Mouse (Mus musculus) cerebellum, adult 2 months (tissue): ENCODE results near the gene Wdr5. TPM values are rescaled to one million over a fixed set of nuclear protein-coding genes. Genes with fewer than 3 reads are reported as not detected.
A peak's percentile ranks its signal among the peaks of the same experiment; 100 is the strongest.

Experiments
- DNase-seq, 2 experiments: peaks; one replicate each; pipeline ENCODE4 v3.0.0; 2021
- H3K27ac ChIP-seq: fragments of 200-500 bp; 2 replicates; pipeline ENCODE4 v1.5.1; 2012; ENCODE audit warnings: low read length, control low read depth, inconsistent platforms; ENCODE audit not compliant: insufficient read depth
- H3K27me3 ChIP-seq: fragments of 200-500 bp; 2 replicates; pipeline ENCODE4 v1.6.1; 2012; ENCODE audit warnings: inconsistent platforms, mild to moderate bottlenecking, low read length, moderate library complexity; ENCODE audit not compliant: control insufficient read depth, insufficient read depth
- H3K4me1 ChIP-seq: fragments of 200-500 bp; 2 replicates; pipeline ENCODE4 v1.6.1; 2011; ENCODE audit warnings: low read length; ENCODE audit not compliant: control insufficient read depth, insufficient read depth
- H3K4me3 ChIP-seq: fragments of 200-500 bp; replicated peaks from 2 replicates; pipeline ENCODE3; 2011; ENCODE audit warnings: mild to moderate bottlenecking, low read depth, low read length, control low read depth; ENCODE audit not compliant: insufficient read depth
- CTCF ChIP-seq: fragments of 200-500 bp; IDR thresholded peaks from 2 replicates; pipeline ENCODE4 v1.5.1; 2011; ENCODE audit warnings: low read depth, mild to moderate bottlenecking, control low read depth, low read length, moderate library complexity, borderline replicate concordance; ENCODE audit not compliant: insufficient read depth
- POLR2A ChIP-seq: fragments of 200-500 bp; IDR thresholded peaks from 2 replicates; pipeline ENCODE4 v1.6.1; 2011; ENCODE audit warnings: low read length, control low read depth, borderline replicate concordance; ENCODE audit not compliant: insufficient read depth
- WGBS: fragments of 180-500 bp; shearing (Covaris S2); methylation state at CpG from one replicate; pipeline ENCODE4 v1.1.7; 2018; 5-methylcytosine and 5-hydroxymethylcytosine counted together
- polyA plus RNA-seq: library from polyadenylated mRNA; depleted of rRNA; stranded (reverse); fragments of >200 nt; gene quantifications from 2 replicates; pipeline ENCODE4 v1.2.3, GENCODE M21; 2012; rRNA removed

Wdr5 gene
- polyA plus RNA-seq = 30.6 and 32.7 TPM in 2 replicates

DNA sequence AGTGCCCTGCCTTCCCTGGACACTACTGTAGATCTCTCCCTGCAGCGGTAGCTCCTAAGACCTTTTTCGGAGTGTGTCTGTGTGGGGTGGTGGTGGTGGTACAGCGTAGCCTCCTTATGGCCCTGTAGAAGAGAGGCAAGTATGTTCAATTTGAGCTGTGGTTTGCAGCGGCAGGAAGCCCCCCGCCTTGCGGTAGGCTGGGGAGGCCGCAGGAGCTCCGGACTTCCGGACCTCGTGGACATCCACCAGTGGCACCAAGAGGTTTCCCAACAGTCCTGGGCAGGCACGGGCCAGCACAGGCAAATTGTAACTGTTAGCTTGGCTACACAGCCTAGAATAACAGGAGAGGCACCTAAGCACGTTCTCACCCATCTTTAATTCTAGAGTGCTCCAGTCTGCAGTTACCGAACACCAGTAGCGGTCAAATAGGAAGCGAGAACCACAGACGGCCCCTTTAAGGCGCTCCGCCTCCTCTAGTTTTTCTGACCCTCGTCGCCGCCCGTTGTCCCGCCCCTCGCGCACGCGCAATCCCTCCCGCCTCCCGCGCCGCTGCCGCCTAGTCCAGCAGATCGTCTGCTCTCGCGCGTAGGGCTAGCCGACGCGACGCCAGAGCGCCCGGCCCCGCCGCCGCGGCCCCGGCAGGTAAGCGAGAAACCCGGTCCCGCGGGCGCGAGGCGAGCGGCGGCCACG is at the start of gene Wdr5:
TSS of gene Wdr5 (plus strand) at position 519 of the 690 bp plus-strand sequence.
- peak; percentile 72 for TF ChIP-seq POLR2A
- TF ChIP-seq CTCF = peak; percentile 43
- under 1% methylated on average over 57 of the region's 57 CpGs for WGBS
- DNase-seq = peak; percentile 96 to 99
- peak within 1 kb of the TSS; percentile 68 for H3K27ac ChIP-seq
- H3K4me3 ChIP-seq = peak within 1 kb of the TSS; percentile 94
- H3K27me3 ChIP-seq = no peaks in the 10 kb centered on the region
- peaks cover 10% of the 10 kb centered on the region for H3K4me1 ChIP-seq

DNA sequence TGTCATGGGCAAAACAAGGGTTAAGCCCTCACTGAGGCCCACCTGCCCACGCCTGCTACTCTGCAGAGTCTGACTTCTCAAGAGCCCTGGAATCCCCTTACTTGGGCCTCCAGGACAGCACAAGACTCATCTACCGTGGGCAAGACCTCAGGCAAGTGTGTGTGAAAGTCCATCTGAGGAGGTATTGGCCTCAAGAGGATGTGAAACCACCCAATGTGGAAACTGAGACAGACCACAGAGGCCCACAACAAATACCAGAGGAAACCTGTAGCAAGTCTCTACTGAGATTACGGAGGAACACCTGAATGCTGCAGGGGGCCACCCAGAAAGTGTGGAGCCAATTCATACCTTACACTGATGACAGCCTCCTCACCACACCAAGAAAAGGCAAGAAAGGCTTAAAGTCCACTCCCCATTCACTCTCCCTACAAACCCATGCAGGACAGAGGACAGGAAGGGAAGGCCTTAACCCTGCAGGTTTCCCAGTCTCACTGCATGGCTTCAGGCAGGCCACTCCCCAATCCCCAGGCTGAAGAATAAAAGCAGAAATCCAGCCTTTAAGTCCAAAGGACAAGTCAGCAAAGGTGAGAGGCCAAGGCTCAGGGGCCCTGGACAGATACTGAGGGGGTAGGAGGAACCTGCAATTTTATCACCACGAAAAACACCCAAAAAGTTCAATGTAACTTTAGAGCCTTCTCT is 45.5 kb upstream of the Wdr5 start:
- TF ChIP-seq POLR2A = no peak
- no peak for TF ChIP-seq CTCF
- Histone ChIP-seq H3K27ac (no peak overlapping the region), H3K27me3 (no peaks in the 10 kb centered on the region), H3K4me1 (peaks cover 46% of the 10 kb centered on the region), H3K4me3 (no peak overlapping the region)
- 77% methylated on average over 4 of the region's 4 CpGs for WGBS
- DNase-seq = no peak

DNA sequence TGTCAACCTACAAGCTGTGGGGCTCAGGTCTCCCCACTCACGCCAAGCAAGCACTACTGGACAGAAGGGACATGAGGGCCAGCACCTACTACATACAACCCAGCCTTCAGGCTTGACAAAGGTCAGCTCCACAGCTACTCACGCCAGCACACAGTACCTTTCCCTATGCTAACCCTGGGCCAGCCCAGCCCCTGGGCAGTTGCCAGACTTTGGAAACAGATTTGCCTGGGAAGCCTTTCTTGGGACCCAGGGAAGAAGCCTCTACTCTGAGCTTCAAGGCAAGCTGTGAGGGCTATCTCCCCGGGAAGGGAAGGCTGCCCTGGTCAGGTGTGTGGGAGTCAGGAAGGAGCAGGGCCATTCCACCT is 45.0 kb upstream of the Wdr5 start:
- Histone ChIP-seq H3K4me1 (peaks cover 46% of the 10 kb centered on the region), H3K27ac (no peak overlapping the region), H3K4me3 (no peak overlapping the region), H3K27me3 (no peaks in the 10 kb centered on the region)
- WGBS = 46% methylated on average over 3 of the region's 3 CpGs
- no peak for DNase-seq
- no peak for TF ChIP-seq CTCF
- no peak for TF ChIP-seq POLR2A

DNA sequence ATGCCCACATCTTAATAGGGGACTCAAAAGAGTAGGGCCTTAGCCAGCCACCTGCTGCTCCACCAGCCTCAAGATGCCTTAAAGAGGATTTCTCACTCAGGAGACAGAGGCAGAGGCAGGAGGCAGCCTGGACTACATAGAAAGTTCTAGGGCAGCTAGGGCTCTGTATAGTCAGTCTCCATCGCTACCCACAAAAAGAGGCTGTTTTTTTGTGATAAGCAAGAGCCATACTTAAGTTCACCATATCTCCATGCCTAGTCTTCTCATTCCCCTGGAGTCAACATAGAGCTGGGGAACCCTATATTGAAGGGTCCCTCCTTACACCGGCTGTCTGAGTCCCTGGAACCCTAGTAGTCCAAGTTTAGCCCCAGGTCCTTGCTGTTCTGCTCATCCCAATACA is 44.4 kb upstream of the Wdr5 start:
- 94% methylated on average over 2 of the region's 2 CpGs for WGBS
- no peak overlapping the region for H3K4me3 ChIP-seq
- no peaks in the 10 kb centered on the region for H3K27me3 ChIP-seq
- peaks cover 46% of the 10 kb centered on the region for H3K4me1 ChIP-seq
- DNase-seq = no peak
- TF ChIP-seq CTCF (no peak), POLR2A (no peak)
- no peak overlapping the region for H3K27ac ChIP-seq

DNA sequence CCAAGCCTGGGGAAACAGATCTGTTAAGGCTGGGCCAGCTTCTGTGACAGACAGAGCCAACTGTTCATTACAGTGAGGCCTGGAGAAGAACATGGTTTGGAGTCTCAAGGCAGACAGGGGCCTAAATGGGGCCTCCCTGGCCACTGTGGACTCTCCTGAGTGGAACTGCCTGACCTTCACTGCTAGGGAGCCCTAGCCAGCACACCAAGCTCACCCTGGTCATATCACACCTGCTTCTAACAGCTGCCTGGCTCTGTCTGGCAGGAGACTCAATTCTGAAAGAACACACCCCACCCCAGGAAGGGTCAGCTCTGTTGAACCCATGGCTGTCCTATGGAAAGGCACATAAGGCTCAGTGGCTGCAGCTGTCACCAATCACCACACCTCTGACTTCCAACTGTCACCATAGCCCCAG is 43.8 kb upstream of the Wdr5 start:
- Histone ChIP-seq H3K4me3 (no peak overlapping the region), H3K27me3 (no peaks in the 10 kb centered on the region), H3K4me1 (peaks cover 46% of the 10 kb centered on the region), H3K27ac (no peak overlapping the region)
- no peak for DNase-seq
- TF ChIP-seq POLR2A = no peak

DNA sequence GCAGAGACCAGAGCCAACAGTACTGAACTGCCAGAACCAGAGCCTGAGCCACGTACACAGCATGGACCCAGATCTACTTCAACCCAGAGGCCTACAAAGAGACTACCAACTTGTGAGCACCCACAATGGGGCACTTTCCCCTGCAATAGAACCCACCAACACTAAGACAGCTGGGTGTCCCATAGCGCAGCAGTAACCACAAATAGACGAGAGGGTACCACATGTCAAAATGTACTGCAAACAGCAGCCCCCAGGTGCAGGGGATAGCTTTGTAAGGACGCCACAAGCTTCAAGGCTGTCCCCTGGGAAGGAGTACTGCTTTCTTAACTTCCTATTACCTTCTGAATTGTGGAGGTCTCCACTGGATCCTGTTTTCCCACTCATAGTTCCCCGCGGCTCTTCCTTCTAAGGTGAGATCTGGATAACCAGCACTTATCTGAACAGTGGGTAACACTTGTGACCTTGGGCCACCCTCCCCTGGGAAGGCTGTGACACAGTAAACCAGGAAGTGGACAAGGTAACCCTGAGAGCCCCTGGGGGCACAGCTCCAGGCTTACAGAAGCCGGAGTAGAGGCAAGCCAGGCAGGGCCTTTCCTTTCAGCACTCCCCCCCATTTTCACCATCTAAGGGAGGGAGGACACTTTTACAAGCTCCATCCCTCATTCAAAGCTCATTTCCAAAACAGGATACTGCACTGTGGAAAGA is 41.7 kb upstream of the Wdr5 start:
- WGBS = 54% methylated on average over 7 of the region's 7 CpGs
- no peak for DNase-seq
- H3K4me1 ChIP-seq = peaks cover 40% of the 10 kb centered on the region
- H3K4me3 ChIP-seq = no peak overlapping the region
- H3K27ac ChIP-seq = 0 out of 2 replicates have a peak overlapping the region, but pooled peaks have one; percentile 9
- TF ChIP-seq CTCF (no peak), POLR2A (no peak)
- no peaks in the 10 kb centered on the region for H3K27me3 ChIP-seq

DNA sequence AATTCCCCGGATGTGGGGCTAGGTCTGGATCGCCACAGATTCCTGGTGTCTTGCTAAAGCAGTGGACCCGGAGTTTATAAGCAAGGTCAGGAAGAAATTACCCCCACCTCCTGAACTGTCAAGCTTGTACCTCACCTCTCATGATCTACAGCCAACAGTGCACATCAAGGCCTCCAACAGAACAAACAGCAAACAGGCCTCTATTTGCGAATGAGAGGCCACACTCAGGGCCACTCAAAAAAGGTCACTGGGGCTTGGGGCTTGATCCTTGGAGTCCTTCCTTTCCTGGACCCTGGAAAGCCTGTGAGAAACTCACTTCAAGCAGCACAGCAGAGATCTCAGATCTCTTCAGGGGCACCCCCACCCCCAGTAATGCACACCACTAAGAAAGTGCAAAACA is 41.0 kb upstream of the Wdr5 start:
- Histone ChIP-seq H3K4me3 (peak overlapping the region; percentile 17), H3K27me3 (no peaks in the 10 kb centered on the region), H3K27ac (no peak overlapping the region), H3K4me1 (peaks cover 37% of the 10 kb centered on the region)
- TF ChIP-seq CTCF = no peak
- TF ChIP-seq POLR2A = no peak
- WGBS = 22% methylated on average over 4 of the region's 4 CpGs
- DNase-seq = peak in 1 of 2 experiments; percentile 17
